Mouse (Mus musculus): ENCODE data around the gene B430218F22Rik. TPM values are rescaled to one million over a fixed set of nuclear protein-coding genes. Genes with fewer than 3 reads are reported as not detected.
A peak's percentile ranks its signal among the peaks of the same experiment; 100 is the strongest.

The B430218F22Rik gene
- polyA plus RNA-seq (2011; ENCODE audit: insufficient read depth, insufficient read length, low read depth, missing spikeins), result not detected in 2 replicates

GRCm38 (mm10) chr13:118386511-118387447, at the start of gene B430218F22Rik, which contains the start of gene Mrps30:
Gene B430218F22Rik (plus strand): TSS chr13:118386630.
Gene Mrps30 (minus strand): TSS chr13:118387252.
- Histone ChIP-seq H3K9me3 (replicated peaks; ENCODE audit: control insufficient read depth, insufficient read depth, low read length, poor library complexity, severe bottlenecking) (no peaks in the 10 kb centered on the region), H3K27ac (ENCODE audit: insufficient read depth, low read length) (no peak within 1 kb of the TSS)
- TF ChIP-seq EP300 (IDR thresholded peaks at IDR 0.05; ENCODE audit: insufficient read depth, low read depth, low read length) (no peak), CTCF (IDR thresholded peaks at IDR 0.05; ENCODE audit: low read depth, low read length) (no peak), POLR2A (IDR thresholded peaks at IDR 0.05; ENCODE audit: insufficient read depth, low read length) (no peak)

GRCm38 (mm10) chr13:118350257-118350656, 36.2 kb upstream of the B430218F22Rik start:
- no peaks in the 10 kb centered on the region for H3K4me1 ChIP-seq (ENCODE audit: control insufficient read depth, insufficient read depth, low read length)
- no peak overlapping the region for H3K27ac ChIP-seq (ENCODE audit: insufficient read depth, low read length)
- H3K36me3 ChIP-seq (ENCODE audit: control insufficient read depth, insufficient read depth, low read length, poor library complexity, severe bottlenecking), result no peaks in the 10 kb centered on the region
- H3K27me3 ChIP-seq (ENCODE audit: control insufficient read depth, insufficient read depth, low read length, poor library complexity, severe bottlenecking), result no peaks in the 10 kb centered on the region
- TF ChIP-seq EP300 (IDR thresholded peaks at IDR 0.05; ENCODE audit: insufficient read depth, low read depth, low read length), result no peak
- TF ChIP-seq POLR2A (IDR thresholded peaks at IDR 0.05; ENCODE audit: insufficient read depth, low read length), result no peak
- no peak for TF ChIP-seq CTCF (IDR thresholded peaks at IDR 0.05; ENCODE audit: low read depth, low read length)
- no peak overlapping the region for H3K9ac ChIP-seq (ENCODE audit: low read depth, poor library complexity, severe bottlenecking)
- H3K9me3 ChIP-seq (replicated peaks; ENCODE audit: control insufficient read depth, insufficient read depth, low read length, poor library complexity, severe bottlenecking), result no peaks in the 10 kb centered on the region
- no peak overlapping the region for H3K4me3 ChIP-seq (ENCODE audit: low read depth, low read length)

More at GRCm38 (mm10) chr13:118386511-118387447, at the start of gene B430218F22Rik, which contains the start of gene Mrps30:
- Histone ChIP-seq H3K36me3 (ENCODE audit: control insufficient read depth, insufficient read depth, low read length, poor library complexity, severe bottlenecking) (peaks cover 26% of the 10 kb centered on the region), H3K4me1 (ENCODE audit: control insufficient read depth, insufficient read depth, low read length) (no peaks in the 10 kb centered on the region), H3K9ac (ENCODE audit: low read depth, poor library complexity, severe bottlenecking) (peak within 1 kb of the TSS; percentile 90), H3K27me3 (ENCODE audit: control insufficient read depth, insufficient read depth, low read length, poor library complexity, severe bottlenecking) (no peaks in the 10 kb centered on the region), H3K4me3 (ENCODE audit: low read depth, low read length) (peak within 1 kb of the TSS; percentile 79)

GRCm38 (mm10) chr13:118350870-118351269, 35.6 kb upstream of the B430218F22Rik start:
- H3K4me1 ChIP-seq (ENCODE audit: control insufficient read depth, insufficient read depth, low read length), result no peaks in the 10 kb centered on the region
- H3K9ac ChIP-seq (ENCODE audit: low read depth, poor library complexity, severe bottlenecking), result no peak overlapping the region
- H3K27ac ChIP-seq (ENCODE audit: insufficient read depth, low read length), result no peak overlapping the region
- H3K9me3 ChIP-seq (replicated peaks; ENCODE audit: control insufficient read depth, insufficient read depth, low read length, poor library complexity, severe bottlenecking), result no peaks in the 10 kb centered on the region
- no peaks in the 10 kb centered on the region for H3K27me3 ChIP-seq (ENCODE audit: control insufficient read depth, insufficient read depth, low read length, poor library complexity, severe bottlenecking)
- TF ChIP-seq POLR2A (IDR thresholded peaks at IDR 0.05; ENCODE audit: insufficient read depth, low read length) (no peak), CTCF (IDR thresholded peaks at IDR 0.05; ENCODE audit: low read depth, low read length) (no peak), EP300 (IDR thresholded peaks at IDR 0.05; ENCODE audit: insufficient read depth, low read depth, low read length) (no peak)
- no peaks in the 10 kb centered on the region for H3K36me3 ChIP-seq (ENCODE audit: control insufficient read depth, insufficient read depth, low read length, poor library complexity, severe bottlenecking)
- H3K4me3 ChIP-seq (ENCODE audit: low read depth, low read length), result no peak overlapping the region

- no peaks in the 10 kb centered on the region for H3K36me3 ChIP-seq (ENCODE audit: control insufficient read depth, insufficient read depth, low read length, poor library complexity, severe bottlenecking)
- H3K4me1 ChIP-seq (ENCODE audit: control insufficient read depth, insufficient read depth, low read length), result no peaks in the 10 kb centered on the region
- H3K9ac ChIP-seq (ENCODE audit: low read depth, poor library complexity, severe bottlenecking), result no peak overlapping the region
- no peaks in the 10 kb centered on the region for H3K27me3 ChIP-seq (ENCODE audit: control insufficient read depth, insufficient read depth, low read length, poor library complexity, severe bottlenecking)
- no peaks in the 10 kb centered on the region for H3K9me3 ChIP-seq (replicated peaks; ENCODE audit: control insufficient read depth, insufficient read depth, low read length, poor library complexity, severe bottlenecking)
- no peak overlapping the region for H3K27ac ChIP-seq (ENCODE audit: insufficient read depth, low read length)
- H3K4me3 ChIP-seq (ENCODE audit: low read depth, low read length), result no peak overlapping the region
- no peak for TF ChIP-seq EP300 (IDR thresholded peaks at IDR 0.05; ENCODE audit: insufficient read depth, low read depth, low read length)
- TF ChIP-seq CTCF (IDR thresholded peaks at IDR 0.05; ENCODE audit: low read depth, low read length), result no peak
- TF ChIP-seq POLR2A (IDR thresholded peaks at IDR 0.05; ENCODE audit: insufficient read depth, low read length), result no peak
Measured at GRCm38 (mm10) chr13:118363342-118363741, 23.1 kb upstream of the B430218F22Rik start.

- no peak overlapping the region for H3K27ac ChIP-seq (ENCODE audit: insufficient read depth, low read length)
- no peak overlapping the region for H3K9ac ChIP-seq (ENCODE audit: low read depth, poor library complexity, severe bottlenecking)
- no peaks in the 10 kb centered on the region for H3K9me3 ChIP-seq (replicated peaks; ENCODE audit: control insufficient read depth, insufficient read depth, low read length, poor library complexity, severe bottlenecking)
- no peaks in the 10 kb centered on the region for H3K36me3 ChIP-seq (ENCODE audit: control insufficient read depth, insufficient read depth, low read length, poor library complexity, severe bottlenecking)
- H3K27me3 ChIP-seq (ENCODE audit: control insufficient read depth, insufficient read depth, low read length, poor library complexity, severe bottlenecking), result no peaks in the 10 kb centered on the region
- H3K4me3 ChIP-seq (ENCODE audit: low read depth, low read length), result no peak overlapping the region
- TF ChIP-seq POLR2A (IDR thresholded peaks at IDR 0.05; ENCODE audit: insufficient read depth, low read length) (no peak), CTCF (IDR thresholded peaks at IDR 0.05; ENCODE audit: low read depth, low read length) (no peak), EP300 (IDR thresholded peaks at IDR 0.05; ENCODE audit: insufficient read depth, low read depth, low read length) (no peak)
- no peaks in the 10 kb centered on the region for H3K4me1 ChIP-seq (ENCODE audit: control insufficient read depth, insufficient read depth, low read length)
Measured at GRCm38 (mm10) chr13:118365774-118366173, 20.7 kb upstream of the B430218F22Rik start.

GRCm38 (mm10) chr13:118372871-118373270, 13.6 kb upstream of the B430218F22Rik start:
- Histone ChIP-seq H3K9me3 (replicated peaks; ENCODE audit: control insufficient read depth, insufficient read depth, low read length, poor library complexity, severe bottlenecking) (no peaks in the 10 kb centered on the region), H3K27me3 (ENCODE audit: control insufficient read depth, insufficient read depth, low read length, poor library complexity, severe bottlenecking) (no peaks in the 10 kb centered on the region), H3K27ac (ENCODE audit: insufficient read depth, low read length) (no peak overlapping the region), H3K4me3 (ENCODE audit: low read depth, low read length) (no peak overlapping the region), H3K4me1 (ENCODE audit: control insufficient read depth, insufficient read depth, low read length) (no peaks in the 10 kb centered on the region), H3K9ac (ENCODE audit: low read depth, poor library complexity, severe bottlenecking) (no peak overlapping the region), H3K36me3 (ENCODE audit: control insufficient read depth, insufficient read depth, low read length, poor library complexity, severe bottlenecking) (peaks cover 7% of the 10 kb centered on the region)
- TF ChIP-seq POLR2A (IDR thresholded peaks at IDR 0.05; ENCODE audit: insufficient read depth, low read length), result no peak
- TF ChIP-seq EP300 (IDR thresholded peaks at IDR 0.05; ENCODE audit: insufficient read depth, low read depth, low read length), result no peak
- TF ChIP-seq CTCF (IDR thresholded peaks at IDR 0.05; ENCODE audit: low read depth, low read length), result no peak
